Mouse (Mus musculus): ENCODE data around the gene Rab20. TPM values are rescaled to one million over a fixed set of nuclear protein-coding genes. Genes with fewer than 3 reads are reported as not detected.
"Not testable (repeated sequence)": the region's sequence is repeated elsewhere in the genome, so short reads cannot be mapped to it uniquely, and the experiment has no call there.

The Rab20 gene
- polyA plus RNA-seq, 2 experiments from 2014 or later, result 12.0 to 12.8 TPM

GRCm38 (mm10) chr8:11479591-11479990 is 1.1 kb upstream of the Rab20 start:
- no peak for ATAC-seq

- ATAC-seq, result no peak
Observed at GRCm38 (mm10) chr8:11478807-11479527, 457 bp upstream of the Rab20 start.

GRCm38 (mm10) chr8:11477178-11477553 is 1.3 kb downstream of the Rab20 start:
- ATAC-seq, result peak; percentile 1

GRCm38 (mm10) chr8:11476338-11477177 is 2.0 kb downstream of the Rab20 start:
- ATAC-seq, result peak; percentile 9

GRCm38 (mm10) chr8:11475876-11476275 is 2.6 kb downstream of the Rab20 start:
- no peak for ATAC-seq

- no peak for ATAC-seq
Observed at GRCm38 (mm10) chr8:11475397-11475796, 3.1 kb downstream of the Rab20 start.

GRCm38 (mm10) chr8:11473072-11473471 is 5.4 kb downstream of the Rab20 start:
- no peak for ATAC-seq

GRCm38 (mm10) chr8:11471309-11471708 is 7.2 kb downstream of the Rab20 start:
- ATAC-seq, result no peak

GRCm38 (mm10) chr8:11470694-11471093 is 7.8 kb downstream of the Rab20 start:
- ATAC-seq, result no peak

GRCm38 (mm10) chr8:11469095-11469494 is 9.4 kb downstream of the Rab20 start:
- ATAC-seq, result no peak

GRCm38 (mm10) chr8:11466528-11466927 is 12.0 kb downstream of the Rab20 start:
- not testable (repeated sequence) for ATAC-seq

- ATAC-seq, result no peak
Observed at GRCm38 (mm10) chr8:11465619-11466018, 12.9 kb downstream of the Rab20 start.

GRCm38 (mm10) chr8:11464707-11464964 is 13.9 kb downstream of the Rab20 start:
- ATAC-seq, result no peak

- peak; percentile 78 for ATAC-seq
Observed at GRCm38 (mm10) chr8:11463889-11464706, 14.4 kb downstream of the Rab20 start.

GRCm38 (mm10) chr8:11463541-11463888 is 15.0 kb downstream of the Rab20 start:
- ATAC-seq, result no peak

- no peak for ATAC-seq
Observed at GRCm38 (mm10) chr8:11462641-11463040, 15.9 kb downstream of the Rab20 start.

- ATAC-seq, result no peak
Observed at GRCm38 (mm10) chr8:11461847-11462246, 16.7 kb downstream of the Rab20 start.

GRCm38 (mm10) chr8:11460934-11461333 is 17.6 kb downstream of the Rab20 start:
- ATAC-seq, result no peak

GRCm38 (mm10) chr8:11459016-11459415 is 19.5 kb downstream of the Rab20 start:
- ATAC-seq, result no peak

- no peak for ATAC-seq
Observed at GRCm38 (mm10) chr8:11457981-11458836, 20.3 kb downstream of the Rab20 start.

GRCm38 (mm10) chr8:11457278-11457677 is 21.2 kb downstream of the Rab20 start:
- no peak for ATAC-seq

GRCm38 (mm10) chr8:11454228-11454627 is 24.3 kb downstream of the Rab20 start:
- ATAC-seq, result no peak

Data from CD4-positive, CD25-positive, alpha-beta regulatory T cell, adult 4 months (primary cell).